Mouse (Mus musculus): ENCODE measurements around the gene Jmjd6.
"Not testable (repeated sequence)": the region's sequence is repeated elsewhere in the genome, so short reads cannot be mapped to it uniquely, and the experiment has no call there.

Gene Jmjd6

DNA sequence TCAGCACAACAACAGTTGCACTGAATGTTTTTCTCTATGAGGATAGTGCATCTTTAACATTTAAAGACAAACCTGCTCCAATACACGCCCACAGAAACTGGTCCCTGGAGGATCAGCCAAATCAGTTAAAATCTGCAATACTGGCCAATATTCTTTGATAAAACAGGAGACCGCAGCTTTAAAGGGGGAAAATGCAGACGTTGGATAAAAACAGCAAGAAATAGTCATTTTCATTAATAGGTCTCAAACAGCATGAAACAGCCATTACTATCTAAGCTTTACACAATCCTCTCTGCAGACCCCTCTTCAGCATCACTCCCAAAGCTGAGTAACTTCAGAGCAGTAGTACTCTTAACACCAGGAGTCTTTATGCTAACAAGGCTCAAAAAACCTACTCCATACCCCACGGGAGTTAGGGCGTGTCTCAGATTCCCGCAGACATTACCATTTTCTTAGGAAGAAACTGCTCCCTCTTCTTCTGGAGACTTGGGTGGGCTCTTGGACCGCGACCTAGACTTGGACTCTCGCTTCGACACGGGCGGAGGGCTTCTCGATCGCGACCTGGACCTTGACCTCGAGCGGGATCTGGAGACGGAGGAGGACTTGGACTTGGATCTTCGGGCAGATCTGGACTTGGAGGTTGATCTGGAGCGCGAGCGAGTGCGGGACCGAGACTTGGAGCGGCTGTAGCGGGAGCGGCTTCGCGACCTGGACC, 8.5 kb upstream of the Jmjd6 start:
- DNase-seq, result no peak

GRCm38 (mm10) chr11:116850833-116851477, 7.7 kb upstream of the Jmjd6 start:
- DNase-seq, result no peak

DNA sequence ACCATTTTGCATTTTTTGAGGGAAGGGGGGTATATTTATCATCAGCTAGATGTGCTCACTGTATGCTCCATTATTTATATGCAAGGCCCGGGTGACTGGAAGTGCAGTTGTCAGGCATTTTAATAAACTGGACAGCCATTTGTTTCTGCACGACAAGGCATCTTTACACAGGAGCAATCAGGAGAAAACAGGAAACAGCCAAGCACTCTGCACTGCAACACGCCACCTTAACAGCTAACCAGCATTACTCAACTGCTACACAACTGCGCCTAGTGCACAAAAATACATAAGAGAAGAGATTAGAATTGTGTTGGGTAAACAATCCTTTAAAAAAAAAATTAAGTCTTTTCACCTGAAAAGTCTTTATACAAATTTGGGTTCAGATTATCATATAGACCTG, 6.8 kb upstream of the Jmjd6 start:
- no peak for DNase-seq

GRCm38 (mm10) chr11:116849587-116849986, 6.3 kb upstream of the Jmjd6 start:
- no peak for DNase-seq

DNA sequence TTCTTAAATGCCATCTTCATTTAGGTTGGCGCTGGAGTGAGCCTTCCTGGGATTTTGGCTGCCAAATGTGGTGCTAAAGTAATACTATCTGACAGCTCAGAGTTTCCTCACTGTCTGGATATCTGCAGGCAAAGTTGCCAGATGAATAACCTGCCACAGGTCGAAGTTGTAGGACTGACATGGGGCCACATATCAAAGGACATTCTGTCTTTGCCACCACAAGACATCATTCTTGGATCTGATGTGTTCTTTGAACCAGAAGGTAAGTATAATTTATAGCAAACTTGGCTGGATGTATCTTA, 5.6 kb upstream of the Jmjd6 start:
- DNase-seq, result not testable (repeated sequence)

GRCm38 (mm10) chr11:116848086-116848876, 5.0 kb upstream of the Jmjd6 start:
- no peak for DNase-seq

DNA sequence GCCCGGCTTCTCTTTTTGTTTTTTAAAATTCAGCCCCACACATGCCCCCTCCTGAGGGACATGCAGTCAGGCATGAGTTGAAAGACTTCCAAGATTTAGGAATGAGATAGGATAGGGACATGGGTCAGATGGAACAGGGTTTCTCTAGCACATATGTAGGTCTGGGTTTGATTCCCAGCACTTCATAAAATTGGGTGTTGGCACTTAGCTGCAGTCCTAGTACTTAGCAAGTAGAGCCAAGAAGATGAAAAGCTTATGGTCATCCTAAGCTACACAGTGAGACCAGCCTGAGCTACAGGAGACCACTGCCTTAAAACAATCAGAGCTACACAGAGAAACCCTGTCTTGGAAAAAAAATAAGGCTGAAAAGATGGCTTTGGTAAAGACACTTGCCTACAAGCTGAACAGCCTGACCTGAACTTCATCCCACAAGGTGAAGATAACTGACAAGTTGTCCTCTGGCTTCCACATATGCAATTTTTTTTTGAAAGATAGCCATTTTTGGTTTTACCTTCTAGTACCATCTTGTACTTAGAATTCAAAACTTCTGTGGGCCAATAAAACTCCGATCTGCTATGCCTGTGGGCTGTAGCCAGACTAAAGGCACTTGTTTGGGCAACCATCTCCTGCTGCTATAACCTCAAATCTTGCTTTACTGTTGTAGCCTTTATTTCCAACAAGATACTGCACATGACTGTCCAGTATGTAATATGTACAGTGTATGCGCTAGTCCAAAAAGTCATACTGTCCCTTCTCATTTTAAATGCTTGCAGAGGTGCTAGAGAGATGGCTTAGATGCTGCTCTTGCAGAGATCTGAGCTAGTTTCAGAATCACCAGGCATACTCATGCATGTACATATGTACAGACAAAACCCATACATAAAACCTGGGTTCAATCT, 4.2 kb upstream of the Jmjd6 start:
- no peak for DNase-seq

- DNase-seq, result no peak
These were observed 3.4 kb upstream of the Jmjd6 start for GRCm38 (mm10) chr11:116846593-116847181.

- peak; percentile 65 to 71 for DNase-seq
These were observed 553 bp downstream of the Jmjd6 start for GRCm38 (mm10) chr11:116842531-116843260.

- no peak for DNase-seq
These were observed 2.5 kb downstream of the Jmjd6 start for GRCm38 (mm10) chr11:116840748-116841147.

DNA sequence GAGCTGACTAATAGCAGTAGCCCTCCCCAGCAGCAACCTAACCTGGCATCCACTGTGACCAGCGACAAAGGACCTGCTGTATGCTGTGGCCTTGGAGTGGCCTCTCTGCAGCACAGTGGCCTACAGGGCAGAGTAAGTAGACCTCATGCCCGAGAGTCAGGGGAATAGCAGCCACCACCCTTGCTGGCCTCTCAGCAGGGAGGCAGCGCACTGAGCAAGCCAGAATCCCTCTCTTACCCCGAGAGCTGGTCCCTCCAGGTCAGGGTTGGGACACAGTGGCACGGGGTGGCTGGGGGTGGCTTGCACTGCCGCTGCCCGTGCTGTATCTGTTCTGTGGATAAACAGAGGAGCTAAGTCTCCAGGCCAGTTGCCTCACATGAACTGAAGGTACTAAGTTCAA, 3.6 kb downstream of the Jmjd6 start:
- DNase-seq, result no peak

GRCm38 (mm10) chr11:116838936-116839335, 4.3 kb downstream of the Jmjd6 start:
- DNase-seq, result no peak

DNA sequence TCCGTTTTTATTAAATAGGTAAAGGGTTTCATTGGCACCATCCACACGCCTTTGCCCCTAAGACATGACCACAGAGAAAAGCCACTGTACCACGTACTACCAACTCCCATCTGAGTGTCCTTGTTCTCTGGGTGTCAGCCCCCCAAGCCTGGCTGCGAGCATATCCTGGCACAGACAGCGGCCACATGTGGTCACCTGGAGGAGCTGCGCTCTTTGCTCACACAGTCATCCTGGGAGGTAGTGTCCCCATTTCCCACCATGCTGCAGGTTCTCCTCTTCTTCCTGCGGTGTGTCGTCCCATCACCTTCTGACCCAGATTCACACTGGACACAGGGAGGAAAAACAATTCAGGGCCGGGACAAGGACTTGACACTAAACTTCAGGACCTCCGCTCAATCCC, 5.8 kb downstream of the Jmjd6 start:
- DNase-seq, result no peak

DNA sequence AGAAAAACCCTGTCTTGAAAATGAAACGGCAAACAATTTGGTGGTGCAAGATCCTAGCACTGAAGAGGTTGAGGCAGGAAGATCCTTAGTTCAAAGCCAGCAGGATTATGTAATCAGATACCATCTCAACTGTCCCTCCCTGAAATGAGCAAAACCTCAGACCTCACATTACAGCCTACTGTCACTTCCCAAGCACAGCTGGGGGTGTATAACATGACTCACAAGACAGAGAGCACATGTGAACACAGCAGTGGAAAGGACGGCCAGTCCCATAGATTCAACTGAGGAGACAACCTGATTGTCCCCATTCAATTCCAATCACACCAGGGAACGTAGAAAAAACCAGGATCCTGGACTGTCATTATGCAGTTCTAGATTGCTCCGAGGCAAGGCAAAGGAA, 7.0 kb downstream of the Jmjd6 start:
- no peak for DNase-seq

DNA sequence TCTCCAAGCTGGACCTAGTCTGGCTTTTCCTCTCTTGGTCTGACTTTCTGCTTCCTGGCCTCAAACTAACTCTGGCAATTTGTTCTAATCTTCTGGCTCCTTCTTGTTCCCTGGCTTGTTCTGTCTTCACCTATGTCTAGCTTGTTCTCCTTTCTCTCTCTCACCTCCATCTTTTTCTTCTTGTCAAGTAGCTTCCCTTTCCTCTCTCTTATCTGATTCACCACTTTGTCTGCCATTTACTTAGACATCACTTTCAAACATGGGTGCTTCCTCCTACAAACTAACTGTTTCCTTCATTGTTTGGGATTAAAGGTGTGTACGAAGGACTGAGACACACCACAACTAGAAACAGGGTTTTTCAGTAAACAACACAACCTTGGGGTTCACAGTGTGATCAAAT, 8.3 kb downstream of the Jmjd6 start:
- no peak for DNase-seq

- no peak for DNase-seq
These were observed 11.0 kb downstream of the Jmjd6 start for GRCm38 (mm10) chr11:116832172-116832685.

- DNase-seq, result peak; percentile 51 to 63
These were observed 15.6 kb downstream of the Jmjd6 start, which contains the start of gene Mxra7 for GRCm38 (mm10) chr11:116827534-116828165. TSS of gene Mxra7 (minus strand) at chr11:116828046.

GRCm38 (mm10) chr11:116826550-116827504, 16.4 kb downstream of the Jmjd6 start:
- no peak for DNase-seq

DNA sequence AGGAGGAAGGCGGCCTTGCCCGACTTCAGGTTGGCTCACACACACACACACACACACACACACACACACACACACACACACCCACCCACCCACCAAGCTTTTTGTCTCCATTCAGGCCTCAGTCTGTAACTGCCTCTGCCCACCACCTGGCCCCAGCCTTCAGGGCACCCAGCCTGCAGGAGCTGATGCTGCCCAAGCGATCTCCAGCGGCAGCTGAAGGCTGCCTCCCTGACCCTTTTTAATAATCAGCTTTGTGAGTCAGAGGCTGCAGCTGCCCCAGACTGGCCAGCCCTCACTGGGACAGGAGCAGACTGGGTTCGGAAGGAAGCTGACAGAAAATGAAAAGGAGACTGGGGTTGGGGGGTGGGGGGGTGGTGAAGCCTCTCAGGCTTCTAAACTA, 18.0 kb downstream of the Jmjd6 start:
- DNase-seq, result no peak

DNA sequence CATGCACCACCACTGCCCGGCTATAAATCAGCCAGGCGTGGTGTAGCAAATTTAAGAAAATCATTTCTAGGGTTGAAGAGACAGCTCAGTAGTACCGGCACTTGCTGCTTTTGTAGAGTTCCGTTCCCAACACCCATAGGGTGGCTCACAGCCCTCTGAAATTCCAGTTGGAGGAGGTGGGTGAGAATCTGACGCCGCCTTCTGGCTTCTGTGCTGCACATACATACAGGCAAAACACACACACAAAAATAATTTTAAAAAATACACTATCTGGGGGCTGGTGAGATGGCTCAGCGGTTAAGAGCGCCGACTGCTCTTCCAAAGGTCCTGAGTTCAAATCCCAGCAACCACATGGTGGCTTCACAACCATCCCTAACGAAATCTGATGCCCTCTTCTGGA, 19.4 kb downstream of the Jmjd6 start:
- not testable (repeated sequence) for DNase-seq

All from spleen, adult 18-20 months (tissue).